Mouse (Mus musculus): ENCODE data around the gene Memo1.
"Not testable (repeated sequence)": the region's sequence is repeated elsewhere in the genome, so short reads cannot be mapped to it uniquely, and the experiment has no call there.

The Memo1 gene

DNA sequence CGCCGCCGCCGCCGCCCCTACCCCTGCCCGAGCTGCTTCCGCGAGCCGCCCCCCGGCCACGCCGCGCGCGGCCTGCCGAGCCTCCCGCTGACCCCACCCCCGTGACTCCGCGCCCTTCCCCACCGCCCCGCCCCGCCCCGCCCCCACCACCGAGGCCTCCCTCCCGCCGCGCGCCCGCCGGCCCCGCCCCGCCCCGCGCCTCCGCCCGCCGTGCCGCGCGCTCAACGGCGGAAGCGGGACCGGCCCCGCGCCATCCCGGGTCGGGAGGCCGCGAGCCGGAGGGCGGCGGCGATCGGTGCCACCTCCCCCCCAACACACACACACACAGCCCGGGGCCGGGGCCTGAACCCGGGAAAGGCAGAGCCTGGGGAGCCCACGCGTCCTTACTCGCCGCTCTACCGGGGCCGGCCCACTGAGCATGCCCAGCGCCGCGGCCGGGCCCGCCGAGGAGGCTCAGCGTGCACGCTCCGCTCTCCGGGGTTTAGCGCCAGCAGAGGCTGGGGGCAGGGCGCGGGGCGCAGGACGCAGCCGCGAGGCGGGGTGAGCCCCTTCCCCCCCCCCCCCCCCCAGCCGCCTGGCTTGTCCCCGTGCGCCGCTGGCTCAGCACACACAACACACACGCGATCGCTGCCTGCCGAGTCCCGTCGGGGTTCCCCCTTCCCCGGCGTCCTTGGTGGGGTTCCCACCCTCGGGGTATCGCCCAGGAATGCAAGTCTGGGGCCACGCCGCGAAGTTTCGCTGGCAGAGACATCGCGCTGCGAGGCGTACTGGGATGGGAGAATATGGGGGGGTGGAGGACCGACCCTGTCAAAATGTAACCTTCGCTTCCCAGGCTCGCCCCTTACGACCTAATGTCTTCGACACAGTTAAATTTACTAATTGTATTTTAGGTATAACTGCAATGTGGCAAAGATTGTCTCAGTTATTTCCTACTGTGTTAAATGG lies at the start of gene Memo1:
Memo1 (minus strand) TSS at position 496 of the 945 bp plus-strand sequence.
- peak; percentile 99 for DNase-seq

DNA sequence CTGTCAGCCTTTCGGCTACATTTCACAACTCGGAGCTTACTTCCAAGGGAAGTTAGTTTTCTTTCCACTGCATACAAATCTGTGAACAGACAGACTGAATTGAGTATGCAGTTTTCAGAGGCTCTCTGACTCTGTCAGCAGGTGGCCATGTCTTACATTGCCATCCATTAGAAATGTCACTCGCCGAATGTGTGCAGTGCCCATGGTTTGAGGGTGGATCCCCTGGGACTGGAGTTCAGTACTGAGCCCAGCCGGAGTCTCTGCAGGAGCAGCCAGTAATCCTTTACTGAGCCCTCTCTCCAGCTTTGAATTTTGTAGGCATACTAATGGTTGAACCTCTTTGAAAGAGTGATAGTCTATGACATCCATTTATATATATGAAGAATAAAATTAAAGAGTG lies 45.8 kb upstream of the Memo1 start:
- DNase-seq, result peak; percentile 76

DNA sequence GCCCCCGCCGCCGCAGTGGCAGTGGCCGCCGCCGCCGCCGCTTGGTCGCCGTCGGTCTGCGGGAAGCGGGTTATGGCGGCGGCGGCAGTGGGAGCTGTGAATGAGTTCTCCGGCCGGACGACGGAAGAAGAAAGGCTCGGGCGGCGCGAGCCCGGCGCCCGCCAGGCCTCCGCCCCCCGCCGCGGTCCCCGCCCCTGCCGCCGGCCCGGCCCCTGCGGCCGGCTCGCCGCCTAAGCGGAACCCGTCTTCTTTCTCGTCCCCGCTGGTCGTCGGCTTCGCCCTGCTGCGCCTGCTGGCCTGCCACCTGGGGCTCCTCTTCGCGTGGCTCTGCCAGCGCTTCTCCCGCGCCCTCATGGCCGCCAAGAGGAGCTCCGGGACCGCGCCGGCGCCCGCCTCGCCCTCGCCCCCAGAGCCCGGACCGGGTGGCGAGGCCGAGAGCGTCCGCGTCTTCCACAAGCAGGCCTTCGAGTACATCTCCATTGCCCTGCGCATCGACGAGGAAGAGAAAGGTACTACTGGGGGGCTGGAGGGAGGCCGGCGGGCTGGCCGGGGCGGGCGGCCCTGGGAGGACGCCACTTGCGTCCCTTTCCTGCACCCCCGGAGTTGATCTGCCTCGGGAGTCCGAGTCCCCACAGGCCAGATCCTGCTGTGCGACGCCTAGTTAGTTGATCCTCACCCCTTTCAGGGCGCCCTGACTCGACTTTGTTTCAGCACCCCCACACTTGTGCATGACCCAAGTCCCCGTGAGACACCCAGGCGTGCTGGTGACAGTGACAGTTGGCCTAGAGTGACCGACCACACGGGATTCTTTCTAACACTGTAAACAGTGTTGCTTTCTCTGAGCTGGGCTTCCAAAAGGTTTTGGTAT lies 43.9 kb upstream of the Memo1 start, which contains the start of gene Spast:
Spast (plus strand) TSS at position 51 of the 868 bp plus-strand sequence.
- DNase-seq, result peak; percentile 98

DNA sequence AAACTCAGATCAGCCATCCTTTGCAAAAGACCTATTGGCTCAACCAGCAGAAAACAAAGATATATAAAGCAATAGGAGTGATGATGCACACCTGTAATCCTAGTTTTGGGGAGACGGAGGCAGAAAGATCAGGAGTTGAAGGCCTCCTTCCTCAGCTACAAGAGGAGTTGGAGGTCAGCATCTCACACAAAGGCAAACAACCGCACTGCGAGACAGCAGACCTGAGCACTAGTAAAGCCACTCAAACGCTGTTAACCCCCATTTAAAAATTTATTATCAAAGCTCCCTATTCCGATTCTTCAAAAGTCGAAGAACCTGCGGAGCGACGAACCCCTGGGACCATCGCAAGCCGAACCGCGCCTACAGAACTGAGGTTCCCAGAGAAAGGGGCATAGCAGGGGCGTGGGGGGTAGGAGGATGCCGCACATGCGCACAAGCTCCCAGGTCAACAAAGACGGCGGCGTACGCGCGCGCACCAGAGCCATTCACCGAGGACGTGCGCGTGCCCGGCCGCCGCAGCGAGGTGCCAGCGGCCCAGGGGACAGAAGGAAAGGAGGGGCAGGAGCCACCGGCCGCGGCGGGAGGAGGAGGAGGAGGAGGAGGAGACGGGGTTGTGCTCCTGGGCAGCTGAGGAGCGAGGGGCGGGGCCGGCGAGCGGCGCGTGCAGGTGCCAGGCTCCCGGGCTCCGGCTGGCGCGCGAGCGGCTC lies 43.1 kb upstream of the Memo1 start:
- peak; percentile 100 for DNase-seq

DNA sequence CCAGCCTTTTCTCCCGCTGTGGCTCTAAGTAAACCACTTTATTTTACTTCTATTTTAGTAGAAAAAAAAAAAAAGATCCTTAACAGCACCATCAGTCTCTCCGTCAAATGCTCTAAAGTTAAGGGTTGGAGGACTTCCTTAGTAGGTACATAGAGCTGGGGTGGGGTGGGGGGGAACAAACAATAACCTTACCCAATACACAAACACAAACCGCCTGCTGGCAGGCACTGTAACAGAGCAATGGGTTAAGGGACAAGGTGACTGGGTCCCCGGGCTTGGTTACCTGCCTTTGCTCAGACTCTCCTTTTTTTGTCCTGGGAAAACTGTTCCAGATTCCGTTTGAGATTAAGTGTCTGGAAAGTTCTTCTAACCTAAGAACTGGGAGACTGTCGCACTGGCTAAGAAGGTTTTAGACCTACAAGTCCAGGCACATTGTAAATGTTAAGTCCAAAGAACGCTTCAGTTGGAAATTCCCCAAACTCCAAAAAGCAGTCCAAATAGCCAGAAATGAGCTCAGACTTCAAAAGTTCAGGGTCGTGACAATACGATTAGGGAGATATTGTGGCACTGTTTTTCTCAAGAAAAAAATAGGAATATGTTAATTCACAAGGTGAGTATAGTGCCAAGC lies 35.8 kb upstream of the Memo1 start:
- DNase-seq, result no peak

DNA sequence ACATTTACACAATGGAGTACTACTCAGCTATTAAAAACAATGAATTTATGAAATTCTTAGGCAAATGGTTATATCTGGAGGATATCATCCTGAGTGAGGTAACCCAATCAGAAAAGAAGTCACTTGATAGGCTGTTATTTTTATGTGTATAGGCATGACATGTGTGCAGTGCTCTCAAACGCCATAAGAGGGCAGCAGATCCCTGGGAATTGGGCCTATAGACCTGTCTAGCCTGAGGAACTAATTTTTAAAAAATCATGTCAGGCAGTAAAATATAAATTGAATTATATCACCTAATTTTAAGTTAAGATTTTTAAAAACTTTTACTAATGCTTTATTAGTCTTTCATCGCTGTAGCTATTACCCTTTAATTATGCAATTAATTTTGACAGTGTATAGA lies 32.8 kb upstream of the Memo1 start:
- not testable (repeated sequence) for DNase-seq

DNA sequence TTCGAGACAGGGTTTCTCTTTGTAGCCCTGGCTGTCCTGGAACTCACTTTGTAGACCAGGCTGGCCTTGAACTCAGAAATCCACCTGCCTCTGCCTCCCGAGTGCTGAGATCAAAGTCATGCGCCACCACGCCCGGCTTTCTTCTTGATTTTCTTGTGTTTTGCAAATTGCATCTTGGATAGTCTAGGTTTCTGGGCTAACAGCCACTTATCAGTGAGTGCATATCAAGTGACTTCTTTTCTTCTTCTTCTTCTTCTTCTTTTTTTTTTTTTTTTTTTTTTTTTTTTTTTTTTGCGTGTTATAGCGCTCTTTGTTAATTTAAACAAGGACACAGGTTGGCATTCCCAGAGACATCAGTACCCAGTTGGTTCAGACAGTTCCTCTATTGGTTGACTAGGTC lies 31.9 kb upstream of the Memo1 start:
- DNase-seq, result not testable (repeated sequence)

DNA sequence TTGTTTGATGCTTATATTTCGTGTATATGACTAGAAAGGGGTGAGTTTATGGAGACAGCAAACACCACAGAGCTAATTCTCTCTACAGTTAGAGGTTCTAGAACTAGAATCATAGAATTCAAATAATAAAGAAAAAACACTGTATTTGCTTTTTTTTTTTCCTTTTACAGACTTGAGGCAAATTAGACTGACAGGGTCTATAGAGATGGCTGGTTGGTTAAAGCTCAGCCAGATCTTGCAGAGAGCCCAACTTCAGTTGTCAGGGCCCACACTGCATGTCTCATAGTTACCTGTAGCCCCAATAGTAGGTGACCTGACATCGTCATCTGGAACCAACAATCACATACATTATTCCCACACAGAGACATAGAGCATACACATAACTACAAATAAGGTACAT lies 28.5 kb upstream of the Memo1 start, which contains the start of gene Dpy30:
Dpy30 (minus strand) TSS at position 101 of the 400 bp plus-strand sequence.
- DNase-seq, result no peak

DNA sequence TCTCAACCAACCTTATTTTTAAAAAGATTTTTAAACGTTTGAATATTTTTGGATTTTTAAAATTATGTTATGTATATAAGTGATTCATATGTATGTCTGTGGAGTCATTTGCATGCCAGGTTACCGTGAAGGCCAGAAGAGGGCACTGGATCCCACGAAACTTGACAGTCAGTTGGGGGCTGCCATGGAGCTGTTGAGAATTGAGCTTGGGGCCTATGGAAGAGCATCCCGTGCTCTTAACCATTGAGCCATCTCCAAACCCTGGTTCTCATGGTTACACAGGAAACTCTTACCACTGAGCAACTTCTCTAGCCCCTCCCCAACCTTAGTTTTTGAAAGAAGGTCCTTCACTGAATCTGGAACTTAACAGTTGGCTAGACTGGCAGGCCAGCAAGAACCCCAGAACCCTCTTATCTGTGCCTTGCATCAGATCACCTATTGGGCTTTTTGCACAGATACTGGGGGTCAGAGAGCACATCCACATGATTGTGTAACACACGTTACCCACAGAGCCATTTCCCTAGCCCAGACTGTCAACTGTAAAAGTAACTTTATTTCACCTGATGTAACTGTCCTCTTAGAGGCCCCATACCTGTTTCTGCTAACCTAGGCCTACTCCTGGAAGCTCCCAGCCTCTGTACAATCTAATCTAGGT lies 27.2 kb upstream of the Memo1 start:
- DNase-seq, result no peak

DNA sequence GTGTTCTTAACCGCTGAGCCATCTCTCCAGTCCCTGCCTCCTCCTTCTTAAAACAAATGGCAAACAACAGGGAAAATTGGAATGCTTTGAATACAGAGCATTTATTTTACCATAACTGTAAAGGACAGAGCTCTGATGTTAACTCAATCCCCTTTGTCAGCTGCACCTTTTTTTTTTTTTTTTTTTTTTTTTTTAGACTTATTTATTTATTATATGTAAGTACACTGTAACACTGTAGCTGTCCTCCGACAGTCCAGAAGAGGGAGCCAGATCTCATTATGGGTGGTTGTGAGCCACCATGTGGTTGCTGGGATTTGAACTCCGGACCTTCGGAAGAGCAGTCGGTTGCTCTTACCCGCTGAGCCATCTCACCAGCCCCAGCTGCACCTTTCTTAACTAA lies 23.4 kb upstream of the Memo1 start:
- DNase-seq, result no peak

DNA sequence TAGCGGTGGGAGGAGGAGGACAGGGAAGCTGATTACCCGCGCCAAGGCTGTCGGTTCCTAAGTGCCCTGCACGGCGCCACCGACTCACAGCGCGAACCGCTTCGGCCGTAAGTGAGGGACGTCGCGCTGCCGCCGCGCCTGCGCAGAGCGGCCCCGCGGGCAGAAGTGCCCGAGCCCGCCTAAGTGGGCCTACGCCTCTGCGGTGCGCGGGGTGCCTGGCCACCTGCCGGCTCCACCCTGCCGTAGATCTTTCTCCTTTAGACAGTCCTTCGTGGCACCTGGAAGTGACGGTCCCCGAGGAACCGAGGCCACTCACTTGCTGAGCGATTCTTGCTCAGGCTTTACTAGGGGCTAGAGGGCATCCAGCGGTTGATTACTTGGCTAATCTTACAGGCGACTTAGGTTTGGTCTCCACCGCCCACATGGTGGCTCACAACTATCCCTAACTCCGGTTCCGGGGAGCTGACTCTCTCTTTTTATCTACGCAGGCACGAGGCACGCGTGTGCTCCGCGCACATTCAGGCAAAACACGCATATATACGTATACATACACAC lies 21.1 kb upstream of the Memo1 start:
- DNase-seq, result peak; percentile 99

DNA sequence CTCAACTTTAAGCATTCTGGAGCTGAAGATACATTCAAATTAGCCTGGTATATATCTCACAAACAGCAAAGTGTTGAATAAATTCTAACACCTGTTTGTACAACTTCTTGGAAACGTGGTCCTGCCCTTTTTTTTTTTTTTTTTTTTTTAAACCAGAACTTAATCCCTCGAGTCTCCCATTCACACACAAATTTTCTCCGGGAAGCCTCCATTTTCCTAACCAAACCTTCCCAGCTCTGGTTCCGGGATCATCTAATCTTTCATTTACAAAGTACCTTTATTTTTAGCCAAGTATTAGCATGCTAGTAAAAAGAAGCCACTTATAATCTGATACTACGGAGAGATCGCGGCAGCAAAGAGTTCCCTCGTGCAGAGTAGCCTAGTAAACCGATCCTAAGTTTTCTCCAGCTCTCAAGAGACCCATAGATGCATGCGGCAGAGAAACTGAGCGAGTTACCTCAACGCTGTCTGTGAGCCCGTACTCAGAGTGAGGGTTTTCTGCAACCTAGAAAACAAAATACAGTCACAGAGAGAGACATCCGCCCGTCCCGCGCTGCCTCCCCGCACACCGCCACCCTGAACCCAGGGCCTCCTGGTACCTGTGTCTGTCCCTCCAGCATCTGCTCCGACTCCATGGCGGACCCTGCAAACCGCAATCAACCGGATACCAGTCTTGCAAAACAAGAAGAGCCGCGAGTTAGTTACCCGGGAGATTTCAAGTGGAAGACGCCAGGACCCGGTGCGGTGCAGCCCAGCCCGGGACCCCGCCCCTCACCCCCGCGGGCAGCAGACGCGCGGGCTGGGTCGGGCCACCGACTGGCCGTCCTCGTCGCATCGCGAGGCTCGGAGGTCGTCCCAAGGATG lies 20.4 kb upstream of the Memo1 start:
- no peak for DNase-seq

DNA sequence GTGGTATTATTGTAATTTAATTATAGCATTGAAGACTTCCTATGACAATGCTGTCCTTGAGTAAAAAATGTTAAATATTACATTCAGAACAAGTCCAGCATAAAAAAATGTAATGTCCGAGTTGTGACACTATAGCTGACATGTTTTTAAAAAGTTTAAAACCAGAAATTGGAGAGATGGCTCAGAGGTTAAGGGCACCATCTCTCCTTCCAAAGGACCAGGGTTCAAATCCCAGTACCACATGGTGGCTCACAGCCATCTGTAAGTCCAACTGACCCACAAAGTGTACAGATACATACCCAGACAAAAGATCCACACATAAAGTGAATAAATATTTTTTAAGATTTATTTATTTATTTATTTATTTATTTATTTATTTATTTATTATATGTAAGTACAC lies 10.7 kb upstream of the Memo1 start:
- DNase-seq, result no peak

DNA sequence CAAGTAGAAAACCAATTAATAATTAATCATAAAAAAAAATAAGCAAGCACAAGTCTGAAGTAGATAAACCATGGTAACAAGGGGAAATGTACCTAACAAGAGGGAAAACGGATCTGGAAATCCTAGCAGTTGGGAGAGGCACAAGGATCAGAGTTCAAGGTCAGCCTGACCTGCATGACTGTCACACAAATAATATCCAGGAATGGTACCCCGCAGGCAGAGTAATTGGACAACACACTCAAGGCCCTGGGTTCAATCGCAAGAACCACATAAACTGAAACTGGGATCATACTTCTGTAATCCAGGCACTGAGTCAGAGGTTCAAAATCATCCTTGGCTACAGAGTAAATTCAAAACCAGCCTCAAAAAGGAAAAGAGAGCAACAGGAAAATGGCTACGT lies 10.3 kb upstream of the Memo1 start:
- no peak for DNase-seq

DNA sequence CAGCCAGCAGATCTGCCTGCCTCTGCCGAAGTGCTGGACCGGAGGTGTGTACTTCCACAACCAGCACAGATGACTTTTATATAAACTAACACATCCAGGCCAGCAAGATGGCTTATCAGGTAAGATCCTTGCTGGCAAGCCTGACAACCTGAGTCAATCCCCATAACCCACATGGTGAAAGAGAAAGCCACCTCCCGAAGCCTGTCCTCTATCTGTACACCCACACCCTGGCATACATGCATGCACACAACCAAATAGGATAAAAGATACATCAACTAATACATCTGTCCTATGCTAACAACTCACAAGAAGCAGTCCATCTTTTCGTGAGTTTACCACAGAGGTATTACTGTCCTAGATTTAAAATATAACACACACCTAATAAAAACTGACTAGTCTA lies 8.7 kb upstream of the Memo1 start:
- DNase-seq, result no peak

DNA sequence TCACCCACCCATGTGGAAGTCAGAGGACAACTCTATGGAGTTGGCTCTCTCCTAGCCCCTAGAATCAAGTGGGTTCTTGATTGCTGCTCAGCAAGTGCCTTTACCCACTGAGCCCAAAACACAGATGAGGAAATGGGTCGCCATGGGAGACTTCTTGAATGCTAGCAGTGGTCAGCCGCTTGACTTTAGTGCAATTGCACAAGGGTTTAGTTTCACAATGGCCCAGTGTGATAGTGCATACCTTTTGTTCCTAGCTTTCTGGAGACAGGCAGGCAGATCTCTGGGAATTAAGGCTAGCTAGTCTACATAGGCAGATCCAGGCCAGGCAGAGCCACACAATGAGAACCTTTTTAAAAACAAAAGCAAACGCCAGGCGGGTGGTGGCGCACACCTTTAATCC lies 4.8 kb upstream of the Memo1 start:
- no peak for DNase-seq

DNA sequence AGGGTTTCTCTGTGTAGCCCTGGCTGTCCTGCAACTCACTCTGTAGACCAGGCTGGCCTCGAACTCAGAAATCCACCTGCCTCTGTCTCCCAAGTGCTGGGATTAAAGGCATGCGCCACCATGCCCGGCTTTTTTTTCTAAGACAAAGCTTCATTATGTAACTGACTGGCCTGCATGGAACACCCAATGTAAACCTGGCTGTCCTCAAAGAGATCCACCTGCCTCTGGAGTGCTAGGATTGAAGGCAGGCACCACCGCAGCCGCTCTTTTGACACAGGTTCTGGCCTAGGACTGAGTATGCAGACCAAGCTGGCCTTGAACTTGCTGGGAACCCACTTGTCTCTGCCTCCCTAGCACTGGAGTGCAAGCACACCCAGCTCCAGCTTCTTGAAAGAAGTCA lies 1.7 kb upstream of the Memo1 start:
- peak; percentile 85 for DNase-seq

DNA sequence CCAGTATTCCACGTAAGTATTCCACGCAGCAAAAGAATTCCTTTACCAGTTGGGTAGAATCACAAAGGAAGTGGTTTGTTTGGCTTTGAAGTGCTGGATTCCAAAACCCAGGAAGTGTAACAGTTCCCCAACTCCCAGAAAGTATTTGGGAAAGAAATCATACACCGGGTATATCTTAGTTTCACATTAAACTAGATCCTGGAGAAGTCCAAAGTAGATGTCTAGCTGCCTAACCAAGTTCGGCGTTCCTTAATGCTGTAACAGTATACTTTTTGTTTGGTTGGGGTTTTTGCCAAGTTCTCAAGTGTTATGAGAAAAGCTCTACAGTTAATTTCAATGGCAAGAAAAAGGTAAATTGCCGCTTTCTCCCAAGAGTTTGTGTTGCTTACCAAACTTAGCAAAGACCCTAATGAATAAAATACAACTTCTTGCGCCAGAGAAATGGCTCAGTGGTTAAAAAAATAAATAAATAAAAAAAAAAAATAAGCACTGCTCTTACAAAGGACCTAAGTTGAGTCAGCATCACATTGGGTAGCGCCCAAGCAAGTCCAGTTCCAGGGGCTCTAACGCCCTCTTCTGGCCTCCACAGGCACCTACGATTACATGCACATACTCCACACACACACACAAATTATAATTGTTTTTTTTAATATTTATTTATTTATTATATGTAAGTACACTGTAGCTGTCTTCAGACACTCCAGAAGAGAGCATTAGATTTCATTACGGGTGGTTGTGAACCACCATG lies 929 bp upstream of the Memo1 start:
- peak; percentile 91 for DNase-seq

DNA sequence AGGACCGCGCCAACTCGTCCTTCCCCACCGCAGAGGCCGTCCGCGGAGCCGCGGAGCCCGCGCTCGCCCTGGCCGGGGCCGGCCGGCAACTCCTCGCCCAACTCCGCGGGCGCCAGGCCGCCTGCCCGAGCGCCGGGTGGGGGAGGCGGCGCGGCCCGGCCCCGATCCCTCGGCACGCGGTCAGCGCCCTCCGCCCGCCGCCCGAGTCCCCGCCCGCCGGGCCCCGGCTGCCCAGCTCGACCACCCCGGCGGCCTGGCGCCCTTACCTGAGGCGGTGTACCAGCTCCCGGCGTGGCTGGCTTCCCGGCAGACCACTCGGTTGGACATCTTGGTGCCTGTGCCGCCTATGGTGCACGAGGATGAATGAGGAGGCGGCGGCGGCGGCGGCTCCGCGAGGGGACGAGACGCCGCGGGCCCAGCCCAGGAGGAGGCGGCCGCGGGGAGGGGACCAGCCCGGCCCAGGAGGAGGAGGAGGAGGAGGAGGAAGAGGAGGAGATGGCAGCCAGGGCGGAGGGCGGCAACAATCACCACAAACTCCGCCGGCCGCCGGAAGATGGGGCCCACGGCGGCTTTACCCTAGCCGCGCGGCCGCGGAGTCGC lies 795 bp downstream of the Memo1 start:
- DNase-seq, result peak; percentile 99

Data from heart, adult 11 months (tissue).